Mouse (Mus musculus): Measurements from ENCODE around the gene Tmem25. TPM values are rescaled to one million over a fixed set of nuclear protein-coding genes. Genes with fewer than 3 reads are reported as not detected.

Tmem25 gene
- total and polyA plus RNA-seq, 3 experiments, result 0.25 to 1.5 (median 0.28) TPM

- Histone ChIP-seq H3K4me2 (ENCODE audit: insufficient read depth, low read depth, poor library complexity, severe bottlenecking) (no peak within 1 kb of the TSS), H3K36me3 (replicated peaks in 1 of 2; ENCODE audit: control insufficient read depth in 1 of 2, insufficient read depth in 1 of 2, low read length in 1 of 2) (peaks cover 29 to 35% of the 10 kb centered on the region in 2 experiments), H3K4me3 (replicated peaks in 1 of 3; ENCODE audit: low read depth in 2 of 3, low read length in 2 of 3, poor library complexity in 1 of 3) (no peak within 1 kb of the TSS), H3K4me1 (ENCODE audit: control insufficient read depth in 1 of 2, insufficient read depth in 2 of 2) (peaks cover 9 to 34% of the 10 kb centered on the region in 2 experiments), H3K79me2 (replicated peaks; ENCODE audit: control insufficient read depth, extremely low read depth, insufficient read depth, poor library complexity, severe bottlenecking) (no peaks in the 10 kb centered on the region), H3K9me3 (replicated peaks; ENCODE audit: low read length) (no peaks in the 10 kb centered on the region), H3K9ac (ENCODE audit: insufficient read depth, low read depth) (no peak within 1 kb of the TSS), H3K27me3 (replicated peaks) (peaks cover 5% of the 10 kb centered on the region), H3K27ac (ENCODE audit: insufficient read depth, low read depth) (no peak within 1 kb of the TSS)
- DNase-seq (ENCODE audit: extremely low read depth), result no peak
- dilution Hi-C loops (cut with MboI; ENCODE audit: extremely low pct_ligation_motif_present, extremely low pct_unique_long_range_greater_than_20kb, low sequenced_read_pairs), result no loop called here
- TF ChIP-seq BHLHE40 (IDR thresholded peaks at IDR 0.05; ENCODE audit: low read depth, low read length) (no peak), USF1 (IDR thresholded peaks at IDR 0.05; ENCODE audit: low read depth, low read length) (no peak), POLR2AphosphoS2 (IDR thresholded peaks at IDR 0.05; ENCODE audit: low read depth, low read length) (peak; percentile 55; the same call in 1 of the 2 replicates), SMC3 (IDR thresholded peaks at IDR 0.05; ENCODE audit: low read depth, low read length) (no peak)
- in situ Hi-C loops (cut with MboI; ENCODE audit: low pct_ligation_motif_present, low pct_unique_long_range_greater_than_20kb, low sequenced_read_pairs), result no loop called here
Observed at GRCm38 (mm10) chr9:44802808-44803450, 3.8 kb upstream of the Tmem25 start, which contains the start of gene Ttc36. Gene Ttc36 (minus strand): TSS chr9:44803072.

- Histone ChIP-seq H3K9ac (ENCODE audit: insufficient read depth, low read depth) (no peak overlapping the region), H3K27ac (ENCODE audit: insufficient read depth, low read depth) (no peak overlapping the region), H3K9me3 (replicated peaks; ENCODE audit: low read length) (no peaks in the 10 kb centered on the region), H3K4me2 (ENCODE audit: insufficient read depth, low read depth, poor library complexity, severe bottlenecking) (no peak overlapping the region), H3K79me2 (replicated peaks; ENCODE audit: control insufficient read depth, extremely low read depth, insufficient read depth, poor library complexity, severe bottlenecking) (no peaks in the 10 kb centered on the region), H3K4me3 (replicated peaks in 1 of 3; ENCODE audit: low read depth in 2 of 3, low read length in 2 of 3, poor library complexity in 1 of 3) (no peak overlapping the region), H3K27me3 (replicated peaks) (peaks cover 6% of the 10 kb centered on the region), H3K36me3 (replicated peaks in 1 of 2; ENCODE audit: control insufficient read depth in 1 of 2, insufficient read depth in 1 of 2, low read length in 1 of 2) (peaks cover 17 to 23% of the 10 kb centered on the region in 2 experiments), H3K4me1 (ENCODE audit: control insufficient read depth in 1 of 2, insufficient read depth in 2 of 2) (peaks cover 9 to 34% of the 10 kb centered on the region in 2 experiments)
- in situ Hi-C loops (cut with MboI; ENCODE audit: low pct_ligation_motif_present, low pct_unique_long_range_greater_than_20kb, low sequenced_read_pairs) (no loop called here), dilution Hi-C loops (cut with MboI; ENCODE audit: extremely low pct_ligation_motif_present, extremely low pct_unique_long_range_greater_than_20kb, low sequenced_read_pairs) (no loop called here)
- TF ChIP-seq JUND (conservative IDR thresholded peaks at IDR 0.05; ENCODE audit: low read depth, low read length) (no peak), IRF4 (IDR thresholded peaks at IDR 0.05; ENCODE audit: low read depth, low read length) (no peak), SMC3 (IDR thresholded peaks at IDR 0.05; ENCODE audit: low read depth, low read length) (no peak), POLR2A (IDR thresholded peaks at IDR 0.05; ENCODE audit: low read depth, low read length) (no peak), PAX5 (IDR thresholded peaks at IDR 0.05; ENCODE audit: low read length) (no peak)
- no peak for DNase-seq (ENCODE audit: extremely low read depth)
Observed at GRCm38 (mm10) chr9:44801669-44802068, 2.6 kb upstream of the Tmem25 start.

- peaks cover 3 to 7% of the 10 kb centered on the region in 2 experiments for H3K36me3 ChIP-seq (replicated peaks in 1 of 2; ENCODE audit: control insufficient read depth in 1 of 2, insufficient read depth in 1 of 2, low read length in 1 of 2)
- no peak for TF ChIP-seq NELFE (IDR thresholded peaks at IDR 0.05; ENCODE audit: low read depth, low read length)
- TF ChIP-seq ELF1 (IDR thresholded peaks at IDR 0.05; ENCODE audit: low read depth, low read length), result no peak
- TF ChIP-seq USF1 (IDR thresholded peaks at IDR 0.05; ENCODE audit: low read depth, low read length), result no peak
- TF ChIP-seq JUND (conservative IDR thresholded peaks at IDR 0.05; ENCODE audit: low read depth, low read length), result no peak
- no peak for TF ChIP-seq ZC3H11A (IDR thresholded peaks at IDR 0.05; ENCODE audit: low read depth, low read length)
- no peak for TF ChIP-seq RCOR1 (conservative IDR thresholded peaks at IDR 0.05; ENCODE audit: low read depth, low read length)
- TF ChIP-seq ZNF384 (IDR thresholded peaks at IDR 0.05; ENCODE audit: low read depth, low read length), result no peak
- TF ChIP-seq KAT2A (IDR thresholded peaks at IDR 0.05; ENCODE audit: insufficient replicate concordance, low read length), result no peak
- TF ChIP-seq PAX5 (IDR thresholded peaks at IDR 0.05; ENCODE audit: low read length), result no peak
- no peak for TF ChIP-seq UBTF (IDR thresholded peaks at IDR 0.05; ENCODE audit: low read depth, low read length)
- peak overlapping the region in 1 of 3 experiments; percentile 59 for H3K4me3 ChIP-seq (replicated peaks in 1 of 3; ENCODE audit: low read depth in 2 of 3, low read length in 2 of 3, poor library complexity in 1 of 3)
- peak overlapping the region; percentile 12 for H3K4me2 ChIP-seq (ENCODE audit: insufficient read depth, low read depth, poor library complexity, severe bottlenecking)
- peaks cover 6% of the 10 kb centered on the region for H3K27me3 ChIP-seq (replicated peaks)
- in situ Hi-C loops (cut with MboI; ENCODE audit: low pct_ligation_motif_present, low pct_unique_long_range_greater_than_20kb, low sequenced_read_pairs) (no loop called here), dilution Hi-C loops (cut with MboI; ENCODE audit: extremely low pct_ligation_motif_present, extremely low pct_unique_long_range_greater_than_20kb, low sequenced_read_pairs) (no loop called here)
- no peak for DNase-seq (ENCODE audit: extremely low read depth)
- no peaks in the 10 kb centered on the region for H3K9me3 ChIP-seq (replicated peaks; ENCODE audit: low read length)
- peaks cover 9 to 34% of the 10 kb centered on the region in 2 experiments for H3K4me1 ChIP-seq (ENCODE audit: control insufficient read depth in 1 of 2, insufficient read depth in 2 of 2)
- H3K79me2 ChIP-seq (replicated peaks; ENCODE audit: control insufficient read depth, extremely low read depth, insufficient read depth, poor library complexity, severe bottlenecking), result no peaks in the 10 kb centered on the region
- H3K27ac ChIP-seq (ENCODE audit: insufficient read depth, low read depth), result no peak overlapping the region
- no peak overlapping the region for H3K9ac ChIP-seq (ENCODE audit: insufficient read depth, low read depth)
Observed at GRCm38 (mm10) chr9:44799958-44800324, 834 bp upstream of the Tmem25 start.

Measured in CH12.LX (cell line).